Mouse (Mus musculus) lung, embryonic 16.5 days (tissue): ENCODE results near the gene Kcna7. TPM values are rescaled to one million over a fixed set of nuclear protein-coding genes. Genes with fewer than 3 reads are reported as not detected.
A peak's percentile ranks its signal among the peaks of the same experiment; 100 is the strongest.

ENCODE experiments used
- ATAC-seq: fragments of 200-750 bp; cut with Nextera tagmentation; 2 replicates; pipeline ENCODE4 v1.8.0; 2017; ENCODE audit warnings: low read depth, mild to moderate bottlenecking, moderate library complexity
- H3K27ac ChIP-seq: fragments of 300-500 bp; sonication (generic); 2 replicates; pipeline ENCODE4 v1.5.1; 2014; ENCODE audit warnings: mild to moderate bottlenecking, control low read depth, low read length
- H3K27me3 ChIP-seq: fragments of 300-500 bp; sonication (generic); 2 replicates; pipeline ENCODE4 v1.6.1; 2014; ENCODE audit warnings: low read depth, low read length, mixed read lengths; ENCODE audit not compliant: control insufficient read depth, insufficient read depth
- H3K36me3 ChIP-seq: fragments of 300-500 bp; sonication (generic); 2 replicates; pipeline ENCODE4 v1.6.1; 2014; ENCODE audit warnings: low read length; ENCODE audit not compliant: control insufficient read depth, insufficient read depth
- H3K4me1 ChIP-seq: fragments of 300-500 bp; sonication (generic); replicated peaks from 2 replicates; pipeline ENCODE4 v1.6.1; 2014; ENCODE audit warnings: low read length, mixed read lengths; ENCODE audit not compliant: control insufficient read depth, insufficient read depth
- H3K4me2 ChIP-seq: fragments of 300-500 bp; sonication (generic); 2 replicates; pipeline ENCODE4 v1.6.1; 2014; ENCODE audit warnings: low read depth, low read length, control low read depth
- H3K4me3 ChIP-seq: fragments of 300-500 bp; sonication (generic); 2 replicates; pipeline ENCODE4 v1.5.1; 2014; ENCODE audit warnings: mild to moderate bottlenecking, low read length, control low read depth
- H3K9ac ChIP-seq: fragments of 300-500 bp; sonication (generic); 2 replicates; pipeline ENCODE4 v1.6.1; 2014; ENCODE audit warnings: low read length, control low read depth
- H3K9me3 ChIP-seq: fragments of 300-500 bp; sonication (generic); 2 replicates; pipeline ENCODE4 v1.6.1; 2016; ENCODE audit warnings: low read length; ENCODE audit not compliant: control insufficient read depth
- WGBS: fragments of 180-500 bp; shearing (Covaris S2); extraction: QIAGEN DNeasy Blood & Tissue Kit; methylation state at CpG from one replicate; pipeline ENCODE4 v1.1.7; 2014; 5-methylcytosine and 5-hydroxymethylcytosine counted together
- polyA plus RNA-seq: library from polyadenylated mRNA; unstranded; fragments of >200 nt; fragmentation: Nextera tagmentation; extraction: Ambion mirVana; gene quantifications from 2 replicates; pipeline ENCODE4 v1.2.1, GENCODE M21; 2015

The Kcna7 gene
- polyA plus RNA-seq, 1 experiment from 2014 or later: not detected

GRCm38 (mm10) chr7:45366652-45367019, 38.8 kb upstream of the Kcna7 start, which contains the start of gene Ppfia3:
TSS of gene Ppfia3 (minus strand) at chr7:45367019.
- 2% methylated on average over 24 of the region's 26 CpGs for WGBS
- H3K4me2 ChIP-seq: peak within 1 kb of the TSS; percentile 99
- H3K27me3 ChIP-seq: peaks cover 54% of the 10 kb centered on the region
- peak; percentile 21 for ATAC-seq
- H3K36me3 ChIP-seq: no peaks in the 10 kb centered on the region
- H3K4me1 ChIP-seq: peaks cover 35% of the 10 kb centered on the region
- peak within 1 kb of the TSS; percentile 70 for H3K9ac ChIP-seq
- H3K9me3 ChIP-seq: no peaks in the 10 kb centered on the region
- peak within 1 kb of the TSS; percentile 64 for H3K4me3 ChIP-seq
- H3K27ac ChIP-seq: no peak within 1 kb of the TSS

- ATAC-seq: peak; percentile 93
- under 1% methylated on average over 61 of the region's 70 CpGs for WGBS
- Histone ChIP-seq H3K9ac (peak overlapping the region; percentile 70), H3K27ac (no peak overlapping the region), H3K9me3 (no peaks in the 10 kb centered on the region), H3K4me3 (peak overlapping the region; percentile 64), H3K4me1 (peaks cover 30% of the 10 kb centered on the region), H3K4me2 (peak overlapping the region; percentile 99), H3K27me3 (peaks cover 48% of the 10 kb centered on the region), H3K36me3 (no peaks in the 10 kb centered on the region)
Observed at GRCm38 (mm10) chr7:45367020-45367880, 38.2 kb upstream of the Kcna7 start.

- Histone ChIP-seq H3K27ac (no peak overlapping the region), H3K9ac (no peak overlapping the region; the same call in none of the 2 replicates)
- WGBS: 80% methylated on average over 15 of the region's 15 CpGs
Observed at GRCm38 (mm10) chr7:45368178-45368577, 37.3 kb upstream of the Kcna7 start.

GRCm38 (mm10) chr7:45369022-45369745, 36.3 kb upstream of the Kcna7 start:
- H3K4me2 ChIP-seq: no peak overlapping the region
- no peak overlapping the region for H3K4me3 ChIP-seq

More at GRCm38 (mm10) chr7:45368178-45368577, 37.3 kb upstream of the Kcna7 start:
- peaks cover 5% of the 10 kb centered on the region; the same call in 1 of the 2 replicates for H3K36me3 ChIP-seq
- H3K9me3 ChIP-seq: no peaks in the 10 kb centered on the region
- no peak overlapping the region for H3K4me3 ChIP-seq
- peaks cover 39% of the 10 kb centered on the region for H3K27me3 ChIP-seq
- ATAC-seq: no peak
- no peak overlapping the region for H3K4me2 ChIP-seq
- H3K4me1 ChIP-seq: peaks cover 25% of the 10 kb centered on the region

GRCm38 (mm10) chr7:45369836-45370474, 35.5 kb upstream of the Kcna7 start:
- 6% methylated on average over 51 of the region's 52 CpGs for WGBS
- no peak; the same call in 1 of the 2 replicates for ATAC-seq
- H3K9ac ChIP-seq: peak overlapping the region; percentile 59
- H3K27me3 ChIP-seq: peaks cover 29% of the 10 kb centered on the region
- peak overlapping the region; percentile 60 for H3K4me3 ChIP-seq
- peak overlapping the region; percentile 97 for H3K4me2 ChIP-seq
- H3K9me3 ChIP-seq: no peaks in the 10 kb centered on the region
- peaks cover 13% of the 10 kb centered on the region for H3K36me3 ChIP-seq
- H3K27ac ChIP-seq: no peak overlapping the region
- peaks cover 25% of the 10 kb centered on the region for H3K4me1 ChIP-seq

More at GRCm38 (mm10) chr7:45369022-45369745, 36.3 kb upstream of the Kcna7 start:
- 66% methylated on average over 16 of the region's 16 CpGs for WGBS
- Histone ChIP-seq H3K9me3 (no peaks in the 10 kb centered on the region), H3K27ac (no peak overlapping the region), H3K9ac (no peak overlapping the region), H3K27me3 (peaks cover 32% of the 10 kb centered on the region), H3K36me3 (peaks cover 10% of the 10 kb centered on the region; the same call in 1 of the 2 replicates), H3K4me1 (peaks cover 25% of the 10 kb centered on the region)
- ATAC-seq: no peak

GRCm38 (mm10) chr7:45370475-45371311, 34.8 kb upstream of the Kcna7 start, which contains the start of gene Lin7b:
TSS of gene Lin7b (minus strand) at chr7:45370583.
- Histone ChIP-seq H3K27me3 (peaks cover 23% of the 10 kb centered on the region), H3K36me3 (peaks cover 16% of the 10 kb centered on the region), H3K9ac (peak within 1 kb of the TSS; percentile 59), H3K27ac (no peak within 1 kb of the TSS), H3K4me3 (peak within 1 kb of the TSS; percentile 60), H3K4me1 (peaks cover 25% of the 10 kb centered on the region), H3K4me2 (peak within 1 kb of the TSS; percentile 97), H3K9me3 (no peaks in the 10 kb centered on the region)
- 8% methylated on average over 28 of the region's 28 CpGs for WGBS
- ATAC-seq: peak; percentile 67

- H3K27me3 ChIP-seq: peaks cover 17% of the 10 kb centered on the region
- no peaks in the 10 kb centered on the region for H3K9me3 ChIP-seq
- H3K9ac ChIP-seq: no peak overlapping the region
- H3K4me3 ChIP-seq: no peak overlapping the region
- H3K4me2 ChIP-seq: no peak overlapping the region
- 76% methylated on average over 5 of the region's 5 CpGs for WGBS
- peaks cover 32% of the 10 kb centered on the region for H3K36me3 ChIP-seq
- no peak for ATAC-seq
- H3K4me1 ChIP-seq: peaks cover 16% of the 10 kb centered on the region
- H3K27ac ChIP-seq: no peak overlapping the region
Observed at GRCm38 (mm10) chr7:45372371-45372770, 33.1 kb upstream of the Kcna7 start.

GRCm38 (mm10) chr7:45374620-45375019, 30.8 kb upstream of the Kcna7 start:
- no peak overlapping the region for H3K27ac ChIP-seq
- peaks cover 3% of the 10 kb centered on the region; the same call in 1 of the 2 replicates for H3K27me3 ChIP-seq
- 87% methylated on average over 8 of the region's 8 CpGs for WGBS
- H3K4me1 ChIP-seq: peaks cover 9% of the 10 kb centered on the region
- no peak overlapping the region for H3K4me3 ChIP-seq
- no peaks in the 10 kb centered on the region for H3K9me3 ChIP-seq
- no peak for ATAC-seq
- no peak overlapping the region for H3K9ac ChIP-seq
- H3K36me3 ChIP-seq: peaks cover 53% of the 10 kb centered on the region
- H3K4me2 ChIP-seq: no peak overlapping the region
